Mouse (Mus musculus) liver, embryonic 13.5 days (tissue): ENCODE measurements at regions not wholly inside any gene's neighbourhood (a gene's known extent, or its start where the extent isn't known, plus 50 kb on each side); places are given as distances from the start of the nearest gene placed in this dataset.

Experiments
- ATAC-seq: fragments of 200-750 bp; cut with Nextera tagmentation; 2 replicates; pipeline ENCODE4 v1.8.0; 2017; ENCODE audit warnings: low read depth, mild to moderate bottlenecking, moderate number of reproducible peaks, moderate library complexity
- DNase-seq: peaks from one replicate; pipeline ENCODE4 v3.0.0; 2022
- H3K27ac ChIP-seq: fragments of 300-500 bp; sonication (generic); 2 replicates; pipeline ENCODE4 v1.5.1; 2015; ENCODE audit warnings: moderate library complexity, mild to moderate bottlenecking, inconsistent platforms
- H3K27me3 ChIP-seq: fragments of 300-500 bp; sonication (generic); 2 replicates; pipeline ENCODE4 v1.6.1; 2015; ENCODE audit warnings: mild to moderate bottlenecking, inconsistent platforms
- H3K36me3 ChIP-seq: fragments of 300-500 bp; sonication (generic); 2 replicates; pipeline ENCODE4 v1.6.1; 2015; ENCODE audit warnings: mild to moderate bottlenecking, inconsistent platforms
- H3K4me1 ChIP-seq: fragments of 300-500 bp; sonication (generic); replicated peaks from 2 replicates; pipeline ENCODE4 v1.6.1; 2015; ENCODE audit warnings: inconsistent platforms
- H3K4me2 ChIP-seq: fragments of 300-500 bp; sonication (generic); 2 replicates; pipeline ENCODE4 v1.6.1; 2015; ENCODE audit warnings: inconsistent platforms, mild to moderate bottlenecking, moderate library complexity
- H3K4me3 ChIP-seq: fragments of 300-500 bp; sonication (generic); replicated peaks from 2 replicates; pipeline ENCODE4 v1.5.1; 2015; ENCODE audit warnings: mild to moderate bottlenecking, inconsistent platforms
- H3K9ac ChIP-seq: fragments of 300-500 bp; sonication (generic); 2 replicates; pipeline ENCODE4 v1.6.1; 2015; ENCODE audit warnings: mild to moderate bottlenecking, inconsistent platforms
- H3K9me3 ChIP-seq: fragments of 300-500 bp; sonication (generic); replicated peaks from 2 replicates; pipeline ENCODE4 v1.6.1; 2016; ENCODE audit warnings: inconsistent platforms
- whole genome bisulfite sequencing: fragments of 180-500 bp; shearing (Covaris S2); methylation state at CpG from one replicate; pipeline ENCODE4 v1.1.7; 2015; ENCODE audit not compliant: insufficient replicate concordance; 5-methylcytosine and 5-hydroxymethylcytosine counted together

GRCm38 (mm10) chr9:27723840-27724408 is 66.7 kb upstream of the Opcml start:
- ATAC-seq: no peak
- H3K4me2 ChIP-seq: no peak overlapping the region
- no peaks in the 10 kb centered on the region for H3K4me1 ChIP-seq
- H3K27me3 ChIP-seq: no peaks in the 10 kb centered on the region
- no peaks in the 10 kb centered on the region for H3K36me3 ChIP-seq
- WGBS: 56% methylated on average over 2 of the region's 2 CpGs
- H3K27ac ChIP-seq: no peak overlapping the region
- DNase-seq: no peak
- H3K4me3 ChIP-seq: no peak overlapping the region
- H3K9me3 ChIP-seq: no peaks in the 10 kb centered on the region
- H3K9ac ChIP-seq: no peak overlapping the region

- H3K27ac ChIP-seq: no peak overlapping the region
- no peaks in the 10 kb centered on the region for H3K27me3 ChIP-seq
- WGBS: 41% methylated on average over 2 of the region's 2 CpGs
- no peaks in the 10 kb centered on the region for H3K4me1 ChIP-seq
- no peak overlapping the region for H3K9ac ChIP-seq
- DNase-seq (no peak), ATAC-seq (no peak)
- H3K4me2 ChIP-seq: no peak overlapping the region
- H3K9me3 ChIP-seq: no peaks in the 10 kb centered on the region
- H3K36me3 ChIP-seq: no peaks in the 10 kb centered on the region
- H3K4me3 ChIP-seq: no peak overlapping the region
These were observed 66.0 kb upstream of the Opcml start for GRCm38 (mm10) chr9:27724576-27724975.

- Histone ChIP-seq H3K4me3 (no peak overlapping the region), H3K27ac (no peak overlapping the region), H3K4me1 (no peaks in the 10 kb centered on the region), H3K4me2 (no peak overlapping the region), H3K9me3 (no peaks in the 10 kb centered on the region), H3K9ac (no peak overlapping the region), H3K36me3 (no peaks in the 10 kb centered on the region), H3K27me3 (no peaks in the 10 kb centered on the region)
- ATAC-seq: no peak
- no peak for DNase-seq
- 5% methylated on average over 13 of the region's 13 CpGs for WGBS
These were observed 61.7 kb upstream of the Opcml start for GRCm38 (mm10) chr9:27728652-27729557.

- Histone ChIP-seq H3K27ac (no peak overlapping the region), H3K4me2 (no peak overlapping the region), H3K36me3 (no peaks in the 10 kb centered on the region), H3K4me1 (no peaks in the 10 kb centered on the region), H3K27me3 (no peaks in the 10 kb centered on the region), H3K9me3 (no peaks in the 10 kb centered on the region), H3K9ac (no peak overlapping the region), H3K4me3 (no peak overlapping the region)
- ATAC-seq: no peak
- 63% methylated on average over 1 of the region's 1 CpGs for WGBS
- DNase-seq: no peak
These were observed 61.1 kb upstream of the Opcml start for GRCm38 (mm10) chr9:27729558-27729889.

GRCm38 (mm10) chr9:27739287-27739686 is 51.3 kb upstream of the Opcml start:
- H3K9ac ChIP-seq: no peak overlapping the region

More at GRCm38 (mm10) chr9:27739287-27739686, 51.3 kb upstream of the Opcml start:
- DNase-seq (no peak), ATAC-seq (no peak)
- Histone ChIP-seq H3K36me3 (no peaks in the 10 kb centered on the region), H3K27ac (no peak overlapping the region), H3K4me3 (no peak overlapping the region), H3K4me2 (no peak overlapping the region), H3K9me3 (no peaks in the 10 kb centered on the region), H3K4me1 (no peaks in the 10 kb centered on the region), H3K27me3 (no peaks in the 10 kb centered on the region)
- WGBS: 17% methylated on average over 3 of the region's 3 CpGs
